Mouse (Mus musculus): ENCODE data around the gene Gdpd5. TPM values are rescaled to one million over a fixed set of nuclear protein-coding genes. Genes with fewer than 3 reads are reported as not detected.

Gdpd5 gene
- polyA plus RNA-seq, 1 experiment from 2014 or later, result 39.9 TPM

GRCm38 (mm10) chr7:99392696-99393095 is 11.5 kb downstream of the Gdpd5 start:
- H3K4me1 ChIP-seq (ENCODE audit: control insufficient read depth, insufficient read depth, low read length), result peaks cover 19% of the 10 kb centered on the region
- WGBS, result 63% methylated on average over 2 of the region's 2 CpGs

GRCm38 (mm10) chr7:99393711-99394325 is 12.6 kb downstream of the Gdpd5 start:
- no peaks in the 10 kb centered on the region for H3K9me3 ChIP-seq (ENCODE audit: control insufficient read depth, low read length)
- H3K36me3 ChIP-seq (ENCODE audit: control insufficient read depth, insufficient read depth, low read length), result no peaks in the 10 kb centered on the region; the same call in 1 of the 2 replicates
- H3K27ac ChIP-seq (ENCODE audit: low read depth, low read length), result no peak overlapping the region
- peaks cover 19% of the 10 kb centered on the region for H3K4me1 ChIP-seq (ENCODE audit: control insufficient read depth, insufficient read depth, low read length)
- ATAC-seq (ENCODE audit: insufficient read depth, low FRiP score, low TSS enrichment) (no peak), DNase-seq (ENCODE audit: low spot score) (no peak)
- H3K9ac ChIP-seq (ENCODE audit: low read length), result no peak overlapping the region
- H3K4me2 ChIP-seq (ENCODE audit: low read depth), result no peak overlapping the region
- 84% methylated on average over 13 of the region's 13 CpGs for WGBS
- H3K4me3 ChIP-seq (ENCODE audit: low read depth, low read length), result no peak overlapping the region
- H3K27me3 ChIP-seq (ENCODE audit: control insufficient read depth, insufficient read depth, low read length), result no peaks in the 10 kb centered on the region

More at GRCm38 (mm10) chr7:99392696-99393095, 11.5 kb downstream of the Gdpd5 start:
- no peaks in the 10 kb centered on the region for H3K9me3 ChIP-seq (ENCODE audit: control insufficient read depth, low read length)
- H3K9ac ChIP-seq (ENCODE audit: low read length), result no peak overlapping the region
- H3K4me2 ChIP-seq (ENCODE audit: low read depth), result no peak overlapping the region
- DNase-seq (ENCODE audit: low spot score) (no peak), ATAC-seq (ENCODE audit: insufficient read depth, low FRiP score, low TSS enrichment) (no peak)
- no peak overlapping the region for H3K4me3 ChIP-seq (ENCODE audit: low read depth, low read length)
- H3K36me3 ChIP-seq (ENCODE audit: control insufficient read depth, insufficient read depth, low read length), result no peaks in the 10 kb centered on the region; the same call in 1 of the 2 replicates
- H3K27me3 ChIP-seq (ENCODE audit: control insufficient read depth, insufficient read depth, low read length), result no peaks in the 10 kb centered on the region
- H3K27ac ChIP-seq (ENCODE audit: low read depth, low read length), result no peak overlapping the region

- Histone ChIP-seq H3K36me3 (ENCODE audit: control insufficient read depth, insufficient read depth, low read length) (no peaks in the 10 kb centered on the region; the same call in 1 of the 2 replicates), H3K9me3 (ENCODE audit: control insufficient read depth, low read length) (no peaks in the 10 kb centered on the region), H3K27me3 (ENCODE audit: control insufficient read depth, insufficient read depth, low read length) (no peaks in the 10 kb centered on the region), H3K9ac (ENCODE audit: low read length) (no peak overlapping the region), H3K4me2 (ENCODE audit: low read depth) (no peak overlapping the region), H3K4me3 (ENCODE audit: low read depth, low read length) (no peak overlapping the region), H3K4me1 (ENCODE audit: control insufficient read depth, insufficient read depth, low read length) (peaks cover 15% of the 10 kb centered on the region), H3K27ac (ENCODE audit: low read depth, low read length) (no peak overlapping the region)
- no peak for DNase-seq (ENCODE audit: low spot score)
- 86% methylated on average over 4 of the region's 4 CpGs for WGBS
- no peak for ATAC-seq (ENCODE audit: insufficient read depth, low FRiP score, low TSS enrichment)
These were observed 14.2 kb downstream of the Gdpd5 start for GRCm38 (mm10) chr7:99395385-99395784.

GRCm38 (mm10) chr7:99395908-99396616 is 14.8 kb downstream of the Gdpd5 start:
- Histone ChIP-seq H3K4me3 (ENCODE audit: low read depth, low read length) (no peak overlapping the region), H3K9me3 (ENCODE audit: control insufficient read depth, low read length) (no peaks in the 10 kb centered on the region), H3K4me2 (ENCODE audit: low read depth) (no peak overlapping the region), H3K27ac (ENCODE audit: low read depth, low read length) (no peak overlapping the region), H3K4me1 (ENCODE audit: control insufficient read depth, insufficient read depth, low read length) (peaks cover 11% of the 10 kb centered on the region; the same call in 1 of the 2 replicates), H3K9ac (ENCODE audit: low read length) (no peak overlapping the region), H3K27me3 (ENCODE audit: control insufficient read depth, insufficient read depth, low read length) (no peaks in the 10 kb centered on the region), H3K36me3 (ENCODE audit: control insufficient read depth, insufficient read depth, low read length) (no peaks in the 10 kb centered on the region; the same call in 1 of the 2 replicates)
- WGBS, result 69% methylated on average over 11 of the region's 11 CpGs
- ATAC-seq (ENCODE audit: insufficient read depth, low FRiP score, low TSS enrichment) (no peak), DNase-seq (ENCODE audit: low spot score) (no peak)

- no peaks in the 10 kb centered on the region for H3K36me3 ChIP-seq (ENCODE audit: control insufficient read depth, insufficient read depth, low read length)
- peaks cover 11% of the 10 kb centered on the region; the same call in 1 of the 2 replicates for H3K4me1 ChIP-seq (ENCODE audit: control insufficient read depth, insufficient read depth, low read length)
- 75% methylated on average over 11 of the region's 11 CpGs for WGBS
- no peak overlapping the region for H3K4me3 ChIP-seq (ENCODE audit: low read depth, low read length)
- DNase-seq (ENCODE audit: low spot score) (no peak), ATAC-seq (ENCODE audit: insufficient read depth, low FRiP score, low TSS enrichment) (no peak)
- H3K9ac ChIP-seq (ENCODE audit: low read length), result no peak overlapping the region
- H3K27ac ChIP-seq (ENCODE audit: low read depth, low read length), result no peak overlapping the region
- no peaks in the 10 kb centered on the region for H3K9me3 ChIP-seq (ENCODE audit: control insufficient read depth, low read length)
- H3K27me3 ChIP-seq (ENCODE audit: control insufficient read depth, insufficient read depth, low read length), result no peaks in the 10 kb centered on the region
- no peak overlapping the region for H3K4me2 ChIP-seq (ENCODE audit: low read depth)
These were observed 15.9 kb downstream of the Gdpd5 start for GRCm38 (mm10) chr7:99396994-99397659.

- Histone ChIP-seq H3K9me3 (ENCODE audit: control insufficient read depth, low read length) (no peaks in the 10 kb centered on the region), H3K4me2 (ENCODE audit: low read depth) (no peak overlapping the region), H3K36me3 (ENCODE audit: control insufficient read depth, insufficient read depth, low read length) (no peaks in the 10 kb centered on the region), H3K9ac (ENCODE audit: low read length) (no peak overlapping the region), H3K27ac (ENCODE audit: low read depth, low read length) (no peak overlapping the region), H3K27me3 (ENCODE audit: control insufficient read depth, insufficient read depth, low read length) (no peaks in the 10 kb centered on the region), H3K4me3 (ENCODE audit: low read depth, low read length) (no peak overlapping the region), H3K4me1 (ENCODE audit: control insufficient read depth, insufficient read depth, low read length) (peaks cover 7% of the 10 kb centered on the region; the same call in 1 of the 2 replicates)
- no peak for ATAC-seq (ENCODE audit: insufficient read depth, low FRiP score, low TSS enrichment)
- 70% methylated on average over 8 of the region's 8 CpGs for WGBS
- DNase-seq (ENCODE audit: low spot score), result no peak
These were observed 20.2 kb downstream of the Gdpd5 start for GRCm38 (mm10) chr7:99401373-99401772.

- no peak overlapping the region for H3K9ac ChIP-seq (ENCODE audit: low read length)
- DNase-seq (ENCODE audit: low spot score) (no peak), ATAC-seq (ENCODE audit: insufficient read depth, low FRiP score, low TSS enrichment) (no peak)
- no peaks in the 10 kb centered on the region for H3K27me3 ChIP-seq (ENCODE audit: control insufficient read depth, insufficient read depth, low read length)
- H3K4me1 ChIP-seq (ENCODE audit: control insufficient read depth, insufficient read depth, low read length), result 0 out of 2 replicates have a peak, but pooled peaks cover 2% of the 10 kb centered on the region
- H3K27ac ChIP-seq (ENCODE audit: low read depth, low read length), result no peak overlapping the region
- no peaks in the 10 kb centered on the region for H3K36me3 ChIP-seq (ENCODE audit: control insufficient read depth, insufficient read depth, low read length)
- WGBS, result 75% methylated on average over 6 of the region's 6 CpGs
- no peaks in the 10 kb centered on the region for H3K9me3 ChIP-seq (ENCODE audit: control insufficient read depth, low read length)
- no peak overlapping the region for H3K4me2 ChIP-seq (ENCODE audit: low read depth)
- no peak overlapping the region for H3K4me3 ChIP-seq (ENCODE audit: low read depth, low read length)
These were observed 21.3 kb downstream of the Gdpd5 start for GRCm38 (mm10) chr7:99402477-99402876.

GRCm38 (mm10) chr7:99403254-99403653 is 22.0 kb downstream of the Gdpd5 start:
- Histone ChIP-seq H3K9ac (ENCODE audit: low read length) (no peak overlapping the region), H3K27ac (ENCODE audit: low read depth, low read length) (no peak overlapping the region), H3K9me3 (ENCODE audit: control insufficient read depth, low read length) (no peaks in the 10 kb centered on the region), H3K4me2 (ENCODE audit: low read depth) (no peak overlapping the region), H3K36me3 (ENCODE audit: control insufficient read depth, insufficient read depth, low read length) (no peaks in the 10 kb centered on the region), H3K27me3 (ENCODE audit: control insufficient read depth, insufficient read depth, low read length) (no peaks in the 10 kb centered on the region), H3K4me1 (ENCODE audit: control insufficient read depth, insufficient read depth, low read length) (0 out of 2 replicates have a peak, but pooled peaks cover 2% of the 10 kb centered on the region), H3K4me3 (ENCODE audit: low read depth, low read length) (no peak overlapping the region)
- WGBS, result 83% methylated on average over 7 of the region's 7 CpGs
- DNase-seq (ENCODE audit: low spot score), result no peak
- ATAC-seq (ENCODE audit: insufficient read depth, low FRiP score, low TSS enrichment), result no peak
